In the genomic region with DNA sequence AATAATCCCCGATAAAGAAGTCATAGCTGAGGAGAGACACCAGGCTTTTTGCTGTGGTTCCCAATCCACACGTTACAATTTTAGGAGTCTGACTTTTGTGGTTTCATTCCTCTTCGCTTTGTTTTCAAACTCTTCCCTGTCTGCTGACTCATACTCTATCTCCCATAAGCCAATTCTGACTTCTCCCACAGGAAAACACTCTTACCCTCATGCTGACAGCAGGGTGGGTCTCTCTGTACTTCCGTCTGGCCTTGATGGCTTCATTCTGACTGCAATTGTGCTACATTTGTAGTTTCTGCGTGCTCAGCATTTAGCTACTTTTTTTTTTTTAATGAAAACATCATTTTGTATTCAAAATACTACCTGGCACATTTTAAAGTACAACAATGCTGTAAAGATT, we compare ENCODE assay signal across 31 mouse cellular contexts.
A peak's percentile ranks its signal among the peaks of the same experiment; 100 is the strongest.
DNase-seq lines count a peak whose midpoint lies in the region; ATAC-seq and TF ChIP-seq lines count a peak whose summit lies in the region.
"Had no signal": no experiment of that assay in that cellular context is flagged by ENCODE, and none has a peak within 500 bp of the region (broad histone marks: within the 10 kb centered on the region; RNA-seq: fewer than 3 reads in every experiment).

No protein-coding gene starts in this region.

- H3K4me1 ChIP-seq in heart, embryonic 10.5 days = no peaks in the 10 kb centered on the region
- H3K4me1 ChIP-seq: embryonic facial prominence, embryonic 10.5 days; embryonic facial prominence, embryonic 13.5 days; forebrain, embryonic 12.5 days; forebrain, embryonic 15.5 days; heart, embryonic 12.5 days; heart, embryonic 15.5 days; hindbrain, embryonic 12.5 days; hindbrain, embryonic 15.5 days had no signal

- H3K4me2 ChIP-seq in myocyte (ENCODE audit: low read depth) = peak overlapping the region; percentile 54
- H3K4me2 ChIP-seq: embryonic facial prominence, embryonic 13.5 days; forebrain, embryonic 12.5 days; forebrain, embryonic 15.5 days; heart, embryonic 12.5 days; heart, embryonic 15.5 days; hindbrain, embryonic 12.5 days; hindbrain, embryonic 15.5 days had no signal

- H3K27ac ChIP-seq in heart, embryonic 10.5 days = no peak overlapping the region
- H3K27ac ChIP-seq: embryonic facial prominence, embryonic 10.5 days; embryonic facial prominence, embryonic 13.5 days; forebrain, embryonic 12.5 days; forebrain, embryonic 15.5 days; heart, embryonic 15.5 days; hindbrain, embryonic 12.5 days; hindbrain, embryonic 15.5 days had no signal

- WGBS in heart, embryonic 10.5 days = 73% methylated on average over 5 of the region's 5 CpGs

- peak; percentile 76 for ATAC-seq in frontal cortex, adult (ENCODE audit: low TSS enrichment)
- ATAC-seq: forebrain, embryonic 15.5 days; intestine, postnatal 0 days; Patski had no signal

- H3K4me3 ChIP-seq in heart, embryonic 10.5 days = no peak overlapping the region
- no peak overlapping the region for H3K4me3 ChIP-seq in myocyte
- H3K4me3 ChIP-seq: embryonic facial prominence, embryonic 10.5 days; embryonic facial prominence, embryonic 13.5 days; erythroblast, embryonic 14.5 days; forebrain, embryonic 12.5 days; forebrain, embryonic 15.5 days; heart, embryonic 12.5 days; heart, embryonic 15.5 days; hindbrain, embryonic 12.5 days; hindbrain, embryonic 15.5 days had no signal

- intact Hi-C loops in heart, postnatal 36 days (cut with DNase I) = no loop called here

- no peaks in the 10 kb centered on the region for H3K9me3 ChIP-seq in heart, embryonic 10.5 days
- H3K9me3 ChIP-seq: embryonic facial prominence, embryonic 10.5 days; embryonic facial prominence, embryonic 13.5 days; forebrain, embryonic 12.5 days; forebrain, embryonic 15.5 days; G1E; heart, embryonic 12.5 days; heart, embryonic 15.5 days; hindbrain, embryonic 12.5 days; hindbrain, embryonic 15.5 days had no signal

- no peak for TF ChIP-seq POLR2A in myocyte (IDR thresholded peaks at IDR 0.05; ENCODE audit: insufficient read length, low read depth)

- no peak overlapping the region for H3ac ChIP-seq in myocyte (ENCODE audit: control insufficient read depth, insufficient read length)

- DNase-seq in frontal cortex, postnatal 25 days (ENCODE audit: low spot score in 2 of 2) = no peak
- DNase-seq in heart, adult 11 months = peak; percentile 90
- DNase-seq in heart, postnatal 36 days = no peak
- peak; percentile 14 to 19 for DNase-seq in heart, adult 9 months (ENCODE audit: low spot score in 2 of 2)
- no peak for DNase-seq in heart, embryonic 10.5 days (ENCODE audit: low spot score)
- no peak for DNase-seq in natural killer cell, adult 2 months (ENCODE audit: low spot score in 2 of 2)
- DNase-seq: adrenal gland, postnatal 10 days; adrenal gland, postnatal 36 days; B cell, adult 2 months; cerebellum, adult 11 months; cerebellum, adult 2 months; cerebellum, adult 9-11 months; cerebellum, postnatal 25 days; embryo, embryonic 11 days; gastrocnemius, postnatal 10 days; kidney, adult 2 months had no signal

- H3K79me2 ChIP-seq in myocyte (ENCODE audit: control insufficient read depth, insufficient read depth) = no peaks in the 10 kb centered on the region

- no peaks in the 10 kb centered on the region for H3K27me3 ChIP-seq in heart, embryonic 10.5 days (ENCODE audit: insufficient read depth, poor library complexity, severe bottlenecking)
- H3K27me3 ChIP-seq in myocyte (ENCODE audit: control insufficient read depth, insufficient read depth, insufficient read length) = no peaks in the 10 kb centered on the region
- H3K27me3 ChIP-seq: CH12.LX; embryonic facial prominence, embryonic 13.5 days; forebrain, embryonic 12.5 days; forebrain, embryonic 15.5 days; heart, embryonic 12.5 days; heart, embryonic 15.5 days; hindbrain, embryonic 12.5 days; hindbrain, embryonic 15.5 days had no signal

- H3K36me3 ChIP-seq in heart, embryonic 10.5 days = no peaks in the 10 kb centered on the region
- no peaks in the 10 kb centered on the region for H3K36me3 ChIP-seq in myocyte (ENCODE audit: control insufficient read depth, insufficient read depth)
- H3K36me3 ChIP-seq: embryonic facial prominence, embryonic 10.5 days; embryonic facial prominence, embryonic 13.5 days; forebrain, embryonic 12.5 days; forebrain, embryonic 15.5 days; G1E; heart, embryonic 12.5 days; heart, embryonic 15.5 days; hindbrain, embryonic 12.5 days; hindbrain, embryonic 15.5 days had no signal

TF ChIP-seq in myocyte, 11 proteins besides CTCF, POLR2A, EP300 and RAD21:
- no peak for TF ChIP-seq SRF (IDR thresholded peaks at IDR 0.05; ENCODE audit: control insufficient read depth, insufficient read length, low read depth)
- TF ChIP-seq MYOD1 (IDR thresholded peaks at IDR 0.05; ENCODE audit: control insufficient read depth in 1 of 3, insufficient read length in 2 of 3, low read depth in 2 of 3) = no peak
- TF ChIP-seq MAX (IDR thresholded peaks at IDR 0.05; ENCODE audit: low read depth) = no peak
- TF ChIP-seq REST (IDR thresholded peaks at IDR 0.05; ENCODE audit: insufficient read depth, insufficient read length) = no peak
- TF ChIP-seq TCF12 (IDR thresholded peaks at IDR 0.05; ENCODE audit: insufficient read depth, poor library complexity, severe bottlenecking) = no peak
- no peak for TF ChIP-seq POLR2AphosphoS2 (IDR thresholded peaks at IDR 0.05; ENCODE audit: insufficient read length, low read depth)
- TF ChIP-seq MYOG (IDR thresholded peaks at IDR 0.05; ENCODE audit: control insufficient read depth in 1 of 3, insufficient read depth in 1 of 3, insufficient read length in 2 of 3, low read depth in 2 of 3) = no peak
- TF ChIP-seq CEBPB (IDR thresholded peaks at IDR 0.05; ENCODE audit: insufficient read depth, poor library complexity, severe bottlenecking) = no peak

Comparison
In these comparisons a context has a peak if more than half of its experiments do, and no peak if none do; other contexts are left out.
1. DNase-seq: peak in heart, adult 11 months (single experiment) and heart, adult 9 months (2 of 2); none in frontal cortex, postnatal 25 days (0 of 2), heart, postnatal 36 days (0 of 2), heart, embryonic 10.5 days (single experiment) and natural killer cell, adult 2 months (0 of 2).